Mouse (Mus musculus): ENCODE data around the gene Fut4.

The Fut4 gene

GRCm38 (mm10) chr9:14752001-14752522, at the start of gene Fut4:
Gene Fut4 (minus strand): TSS chr9:14752393.
- DNase-seq (ENCODE audit: low spot score in 2 of 2) = peak; percentile 21 to 40

- no peak for DNase-seq (ENCODE audit: low spot score in 2 of 2)
Measured at GRCm38 (mm10) chr9:14787356-14787755, 35.2 kb upstream of the Fut4 start.

- DNase-seq (ENCODE audit: low spot score in 2 of 2) = peak; percentile 87 to 90
Measured at GRCm38 (mm10) chr9:14784039-14785002, 32.1 kb upstream of the Fut4 start, which contains the start of the genes Mre11a and Ankrd49. Gene Mre11a (plus strand): TSS chr9:14784654. Gene Ankrd49 (minus strand): TSS chr9:14784856.

- DNase-seq (ENCODE audit: low spot score in 2 of 2) = no peak
Measured at GRCm38 (mm10) chr9:14778341-14778740, 26.1 kb upstream of the Fut4 start.

- DNase-seq (ENCODE audit: low spot score in 2 of 2) = no peak
Measured at GRCm38 (mm10) chr9:14773813-14774212, 21.6 kb upstream of the Fut4 start.

- no peak for DNase-seq (ENCODE audit: low spot score in 2 of 2)
Measured at GRCm38 (mm10) chr9:14772074-14772473, 19.9 kb upstream of the Fut4 start.

GRCm38 (mm10) chr9:14770803-14771471, 18.7 kb upstream of the Fut4 start, which contains the start of gene 1700012B09Rik:
Gene 1700012B09Rik (minus strand): TSS chr9:14771030.
- DNase-seq (ENCODE audit: low spot score in 2 of 2) = no peak

GRCm38 (mm10) chr9:14769811-14770210, 17.6 kb upstream of the Fut4 start:
- DNase-seq (ENCODE audit: low spot score in 2 of 2) = no peak

- peak in 1 of 2 experiments; percentile 48 for DNase-seq (ENCODE audit: low spot score in 2 of 2)
Measured at GRCm38 (mm10) chr9:14764765-14765164, 12.6 kb upstream of the Fut4 start.

GRCm38 (mm10) chr9:14759261-14759660, 7.1 kb upstream of the Fut4 start:
- DNase-seq (ENCODE audit: low spot score in 2 of 2) = no peak

- DNase-seq (ENCODE audit: low spot score in 2 of 2) = no peak
Measured at GRCm38 (mm10) chr9:14758590-14758989, 6.4 kb upstream of the Fut4 start.

GRCm38 (mm10) chr9:14754469-14754868, 2.3 kb upstream of the Fut4 start:
- DNase-seq (ENCODE audit: low spot score in 2 of 2) = no peak

GRCm38 (mm10) chr9:14753947-14754346, 1.8 kb upstream of the Fut4 start:
- no peak for DNase-seq (ENCODE audit: low spot score in 2 of 2)

- peak in 1 of 2 experiments; percentile 41 for DNase-seq (ENCODE audit: low spot score in 2 of 2)
Measured at GRCm38 (mm10) chr9:14751503-14752000, 641 bp downstream of the Fut4 start.

GRCm38 (mm10) chr9:14750901-14751502, 1.2 kb downstream of the Fut4 start:
- DNase-seq (ENCODE audit: low spot score in 2 of 2) = no peak

- no peak for DNase-seq (ENCODE audit: low spot score in 2 of 2)
Measured at GRCm38 (mm10) chr9:14740151-14740924, 11.9 kb downstream of the Fut4 start, which contains the start of gene Piwil4. Gene Piwil4 (minus strand): TSS chr9:14740733.

GRCm38 (mm10) chr9:14739498-14740150, 12.6 kb downstream of the Fut4 start:
- DNase-seq (ENCODE audit: low spot score in 2 of 2) = no peak

- peak in 1 of 2 experiments; percentile 15 for DNase-seq (ENCODE audit: low spot score in 2 of 2)
Measured at GRCm38 (mm10) chr9:14730941-14731541, 21.2 kb downstream of the Fut4 start.

GRCm38 (mm10) chr9:14728365-14728764, 23.8 kb downstream of the Fut4 start:
- no peak for DNase-seq (ENCODE audit: low spot score in 2 of 2)

- DNase-seq (ENCODE audit: low spot score in 2 of 2) = no peak
Measured at GRCm38 (mm10) chr9:14726629-14727028, 25.6 kb downstream of the Fut4 start.
